Comparison of ENCODE assay signal across 10 mouse cellular contexts in genomic region chr1:194739894-194740293, GRCm38 (mm10).
DNase-seq lines count a peak whose midpoint lies in the region; ATAC-seq and TF ChIP-seq lines count a peak whose summit lies in the region.
"Had no signal": no experiment of that assay in that cellular context is flagged by ENCODE, and none has a peak within 500 bp of the region (broad histone marks: within the 10 kb centered on the region; RNA-seq: fewer than 3 reads in every experiment).

No protein-coding gene starts in this region.

- 0 out of 2 replicates have a peak overlapping the region, but pooled peaks have one; percentile 11 for H3K27ac ChIP-seq in heart, embryonic 15.5 days
- H3K27ac ChIP-seq in intestine, postnatal 0 days (ENCODE audit: low read depth, low read length): no peak overlapping the region
- H3K27ac ChIP-seq: hindbrain, embryonic 15.5 days had no signal

- no peak overlapping the region for H3K9ac ChIP-seq in heart, embryonic 15.5 days
- no peak overlapping the region for H3K9ac ChIP-seq in intestine, postnatal 0 days (ENCODE audit: low read depth, low read length)
- H3K9ac ChIP-seq: hindbrain, embryonic 15.5 days had no signal

- H3K27me3 ChIP-seq in heart, embryonic 15.5 days: no peaks in the 10 kb centered on the region
- H3K27me3 ChIP-seq in intestine, postnatal 0 days (replicated peaks; ENCODE audit: control insufficient read depth, insufficient read depth, low read length): no peaks in the 10 kb centered on the region
- H3K27me3 ChIP-seq: hindbrain, embryonic 15.5 days had no signal

- no peak for TF ChIP-seq CTCF in intestine, postnatal 0 days (IDR thresholded peaks at IDR 0.05; ENCODE audit: low read depth)

- H3K4me3 ChIP-seq in heart, embryonic 15.5 days: no peak overlapping the region
- no peak overlapping the region for H3K4me3 ChIP-seq in intestine, postnatal 0 days (ENCODE audit: low read depth, low read length)
- H3K4me3 ChIP-seq: hindbrain, embryonic 15.5 days had no signal

- H3K9me3 ChIP-seq in heart, embryonic 15.5 days (replicated peaks): no peaks in the 10 kb centered on the region
- no peaks in the 10 kb centered on the region for H3K9me3 ChIP-seq in intestine, postnatal 0 days (ENCODE audit: control insufficient read depth)
- H3K9me3 ChIP-seq: hindbrain, embryonic 15.5 days had no signal

- no peak for ATAC-seq in cerebellum, adult (ENCODE audit: insufficient number of reproducible peaks, low FRiP score, low TSS enrichment)
- ATAC-seq in heart, embryonic 15.5 days (replicated peaks; ENCODE audit: insufficient number of reproducible peaks, insufficient read depth, low FRiP score, low read depth): no peak; the same call in 1 of the 2 replicates
- no peak for ATAC-seq in intestine, postnatal 0 days

- no peaks in the 10 kb centered on the region for H3K36me3 ChIP-seq in heart, embryonic 15.5 days
- H3K36me3 ChIP-seq in intestine, postnatal 0 days (ENCODE audit: control insufficient read depth, insufficient read depth): no peaks in the 10 kb centered on the region; the same call in 1 of the 2 replicates
- H3K36me3 ChIP-seq: hindbrain, embryonic 15.5 days had no signal

- peaks cover 27% of the 10 kb centered on the region for H3K4me1 ChIP-seq in heart, embryonic 15.5 days (replicated peaks)
- no peaks in the 10 kb centered on the region; the same call in 1 of the 2 replicates for H3K4me1 ChIP-seq in intestine, postnatal 0 days (replicated peaks; ENCODE audit: control insufficient read depth, insufficient read depth, low read length)

- peak; percentile 22 for DNase-seq in cerebellum, adult 11 months
- DNase-seq in cerebellum, adult 9-11 months: peak; percentile 43
- peak; percentile 78 for DNase-seq in lung, postnatal 10 days
- DNase-seq in layer of hippocampus, adult 8-10 months (ENCODE audit: low spot score in 2 of 2): no peak
- DNase-seq in frontal cortex, postnatal 14 days (ENCODE audit: low spot score in 2 of 2): no peak
- DNase-seq: adrenal gland, postnatal 36 days had no signal

- no peak overlapping the region for H3K4me2 ChIP-seq in heart, embryonic 15.5 days
- no peak overlapping the region for H3K4me2 ChIP-seq in intestine, postnatal 0 days (replicated peaks; ENCODE audit: low read depth)
- H3K4me2 ChIP-seq: hindbrain, embryonic 15.5 days had no signal

Comparison
In these comparisons a context has a peak if more than half of its experiments do, and no peak if none do; other contexts are left out.
1. DNase-seq: peak in cerebellum, adult 11 months (single experiment), cerebellum, adult 9-11 months (single experiment) and lung, postnatal 10 days (single experiment); none in layer of hippocampus, adult 8-10 months (0 of 2) and frontal cortex, postnatal 14 days (0 of 2).